Mouse (Mus musculus) kidney, adult 2 months (tissue): ENCODE measurements around the gene Mrc1. TPM values are rescaled to one million over a fixed set of nuclear protein-coding genes. Genes with fewer than 3 reads are reported as not detected.

Experiments used
- DNase-seq: peaks from one replicate; pipeline ENCODE4 v3.0.0; 2021
- H3K27ac ChIP-seq: fragments of 200-500 bp; 2 replicates; pipeline ENCODE4 v1.5.1; 2012; ENCODE audit warnings: low read depth, low read length, control low read depth, inconsistent platforms; ENCODE audit not compliant: insufficient read depth
- H3K27me3 ChIP-seq: fragments of 200-500 bp; replicated peaks from 2 replicates; pipeline ENCODE4 v1.6.1; 2012; ENCODE audit warnings: mild to moderate bottlenecking, moderate library complexity, low read length, inconsistent platforms; ENCODE audit not compliant: control insufficient read depth, insufficient read depth
- H3K36me3 ChIP-seq: fragments of 200-500 bp; 2 replicates; pipeline ENCODE4 v1.6.1; 2012; ENCODE audit warnings: mild to moderate bottlenecking, moderate library complexity, low read length, inconsistent platforms; ENCODE audit not compliant: control insufficient read depth, insufficient read depth
- H3K4me1 ChIP-seq: fragments of 200-500 bp; 2 replicates; pipeline ENCODE4 v1.6.1; 2011; ENCODE audit warnings: low read length; ENCODE audit not compliant: control insufficient read depth, insufficient read depth
- H3K4me3 ChIP-seq: fragments of 200-500 bp; 2 replicates; pipeline ENCODE4 v1.5.1; 2011; ENCODE audit warnings: mild to moderate bottlenecking, low read depth, low read length, control low read depth; ENCODE audit not compliant: insufficient read depth
- CTCF ChIP-seq: fragments of 200-500 bp; conservative IDR thresholded peaks from 2 replicates; pipeline ENCODE4 v1.5.1; 2011; ENCODE audit warnings: low read depth, mild to moderate bottlenecking, control low read depth, low read length, moderate library complexity, mixed read lengths; ENCODE audit not compliant: insufficient read depth, insufficient read length
- POLR2A ChIP-seq: fragments of 200-500 bp; IDR thresholded peaks from one replicate; pipeline ENCODE4 v1.6.1; 2011; ENCODE audit warnings: low read depth, low read length, control low read depth
- WGBS: fragments of 180-500 bp; shearing (Covaris S2); methylation state at CpG from one replicate; pipeline ENCODE4 v1.1.7; 2018; 5-methylcytosine and 5-hydroxymethylcytosine counted together
- polyA plus RNA-seq: library from polyadenylated mRNA; depleted of rRNA; stranded (reverse); fragments of >200 nt; gene quantifications from 2 replicates; pipeline ENCODE4 v1.2.3, GENCODE M21; 2012

Mrc1 gene
- polyA plus RNA-seq, 1 experiment, result 1.6 TPM

- Histone ChIP-seq H3K4me1 (no peaks in the 10 kb centered on the region), H3K4me3 (no peak overlapping the region), H3K27ac (no peak overlapping the region), H3K36me3 (no peaks in the 10 kb centered on the region), H3K27me3 (no peaks in the 10 kb centered on the region)
- TF ChIP-seq POLR2A, result no peak
- TF ChIP-seq CTCF, result no peak
- DNase-seq, result no peak
- 88% methylated on average over 5 of the region's 5 CpGs for WGBS
Observed at GRCm38 (mm10) chr2:14244157-14244556, 15.0 kb downstream of the Mrc1 start.

GRCm38 (mm10) chr2:14244668-14245067 lies 15.5 kb downstream of the Mrc1 start:
- Histone ChIP-seq H3K4me1 (no peaks in the 10 kb centered on the region), H3K36me3 (no peaks in the 10 kb centered on the region), H3K27ac (no peak overlapping the region), H3K4me3 (no peak overlapping the region), H3K27me3 (no peaks in the 10 kb centered on the region)
- 71% methylated on average over 2 of the region's 2 CpGs for WGBS
- TF ChIP-seq POLR2A, result no peak
- TF ChIP-seq CTCF, result no peak
- DNase-seq, result no peak

- WGBS, result 52% methylated on average over 3 of the region's 3 CpGs
- no peaks in the 10 kb centered on the region; the same call in 1 of the 2 replicates for H3K27me3 ChIP-seq
- no peaks in the 10 kb centered on the region for H3K36me3 ChIP-seq
- no peak overlapping the region for H3K4me3 ChIP-seq
- TF ChIP-seq CTCF, result 0 out of 2 replicates have a peak, but pooled peaks have one; percentile 5
- TF ChIP-seq POLR2A, result no peak
- peak; percentile 15 for DNase-seq
- no peak overlapping the region for H3K27ac ChIP-seq
- H3K4me1 ChIP-seq, result no peaks in the 10 kb centered on the region; the same call in 1 of the 2 replicates
Observed at GRCm38 (mm10) chr2:14249839-14250564, 20.8 kb downstream of the Mrc1 start.

GRCm38 (mm10) chr2:14251938-14252337 lies 22.7 kb downstream of the Mrc1 start:
- Histone ChIP-seq H3K4me1 (no peaks in the 10 kb centered on the region; the same call in 1 of the 2 replicates), H3K36me3 (no peaks in the 10 kb centered on the region), H3K27ac (no peak overlapping the region), H3K4me3 (no peak overlapping the region), H3K27me3 (no peaks in the 10 kb centered on the region; the same call in 1 of the 2 replicates)
- 80% methylated on average over 3 of the region's 3 CpGs for WGBS
- no peak for DNase-seq
- no peak for TF ChIP-seq POLR2A

GRCm38 (mm10) chr2:14258345-14258850 lies 29.2 kb downstream of the Mrc1 start:
- H3K36me3 ChIP-seq, result no peaks in the 10 kb centered on the region
- no peak overlapping the region for H3K27ac ChIP-seq
- H3K27me3 ChIP-seq, result no peaks in the 10 kb centered on the region
- H3K4me1 ChIP-seq, result no peaks in the 10 kb centered on the region
- TF ChIP-seq POLR2A (no peak), CTCF (no peak)
- no peak for DNase-seq
- H3K4me3 ChIP-seq, result no peak overlapping the region

- H3K4me3 ChIP-seq, result no peak overlapping the region
- DNase-seq, result no peak
- no peaks in the 10 kb centered on the region for H3K4me1 ChIP-seq
- TF ChIP-seq CTCF, result no peak
- TF ChIP-seq POLR2A, result no peak
- H3K36me3 ChIP-seq, result no peaks in the 10 kb centered on the region
- H3K27ac ChIP-seq, result no peak overlapping the region
- H3K27me3 ChIP-seq, result no peaks in the 10 kb centered on the region
- WGBS, result 90% methylated on average over 1 of the region's 1 CpGs
Observed at GRCm38 (mm10) chr2:14262090-14262489, 32.9 kb downstream of the Mrc1 start.

- WGBS, result 63% methylated on average over 1 of the region's 1 CpGs
- H3K4me3 ChIP-seq, result no peak overlapping the region
- no peaks in the 10 kb centered on the region for H3K27me3 ChIP-seq
- no peak for DNase-seq
- TF ChIP-seq POLR2A, result no peak
- H3K27ac ChIP-seq, result no peak overlapping the region
- H3K36me3 ChIP-seq, result no peaks in the 10 kb centered on the region
- H3K4me1 ChIP-seq, result no peaks in the 10 kb centered on the region
Observed at GRCm38 (mm10) chr2:14269160-14269559, 40.0 kb downstream of the Mrc1 start.
